Mouse (Mus musculus) C2C12 (cell line): ENCODE measurements at regions not wholly inside any gene's neighbourhood (a gene's known extent, or its start where the extent isn't known, plus 50 kb on each side); places are given as distances from the start of the nearest gene placed in this dataset.

Experiments
- CEBPB ChIP-seq: IDR thresholded peaks from one replicate; pipeline ENCODE4 v1.6.1; 2011; ENCODE audit warnings: low read depth, mild to moderate bottlenecking, control low read depth, moderate library complexity
- CTCF ChIP-seq: IDR thresholded peaks from one replicate; pipeline ENCODE4 v1.5.1; 2011; ENCODE audit not compliant: control insufficient read depth, insufficient read depth, insufficient read length
- MAX ChIP-seq: IDR thresholded peaks from one replicate; pipeline ENCODE4 v1.6.1; 2011; ENCODE audit warnings: mild to moderate bottlenecking, control low read depth
- MYOG ChIP-seq: IDR thresholded peaks from one replicate; pipeline ENCODE4 v1.6.1; 2011; ENCODE audit not compliant: control insufficient read depth, insufficient read length; ENCODE audit errors: extremely low read depth

DNA sequence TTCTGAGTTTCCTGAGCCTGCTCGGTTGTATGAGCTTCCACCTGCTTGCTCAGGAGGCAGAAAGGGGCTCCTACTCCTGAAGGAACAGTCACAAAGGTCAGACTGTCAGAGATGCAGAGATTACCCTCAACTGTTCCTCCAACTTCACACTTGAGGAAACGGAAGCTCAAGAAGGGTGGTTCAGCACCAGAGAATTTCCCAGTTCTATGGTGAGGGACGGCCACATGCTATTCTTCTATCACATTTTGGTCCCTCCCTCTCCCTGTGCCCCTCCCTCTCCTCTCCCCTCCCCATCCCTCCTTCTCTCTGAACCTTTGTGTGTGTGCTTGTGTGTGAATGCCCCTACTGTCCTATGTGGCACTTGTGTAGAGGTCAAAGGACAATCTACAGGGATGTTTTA lies 386.0 kb downstream of the Rps24 start:
- no peak for TF ChIP-seq CEBPB
- no peak for TF ChIP-seq CTCF
- no peak for TF ChIP-seq MYOG
- TF ChIP-seq MAX: no peak
